Mouse (Mus musculus) C2C12 (cell line): ENCODE results near the gene Ldhb.

ENCODE experiments used
- CEBPB ChIP-seq: IDR thresholded peaks from one replicate; pipeline ENCODE4 v1.6.1; 2011; ENCODE audit warnings: low read depth, mild to moderate bottlenecking, control low read depth, moderate library complexity
- CTCF ChIP-seq: IDR thresholded peaks from one replicate; pipeline ENCODE4 v1.5.1; 2011; ENCODE audit not compliant: control insufficient read depth, insufficient read depth, insufficient read length
- MAX ChIP-seq: IDR thresholded peaks from one replicate; pipeline ENCODE4 v1.6.1; 2011; ENCODE audit warnings: mild to moderate bottlenecking, control low read depth
- USF1 ChIP-seq: IDR thresholded peaks from one replicate; pipeline ENCODE4 v1.6.1; 2011; ENCODE audit warnings: low read depth, mild to moderate bottlenecking, control low read depth, moderate library complexity

GRCm38 (mm10) chr6:142469602-142470001, 38.2 kb downstream of the Ldhb start:
- peak; percentile 18 for TF ChIP-seq CTCF
- TF ChIP-seq USF1: no peak
- no peak for TF ChIP-seq CEBPB
- no peak for TF ChIP-seq MAX
